Comparison of ENCODE assay signal across 11 mouse cellular contexts in genomic region chr2:163853461-163853901, GRCm38 (mm10). TPM values are rescaled to one million over a fixed set of nuclear protein-coding genes. Genes with fewer than 3 reads are reported as not detected.
DNase-seq lines count a peak whose midpoint lies in the region; ATAC-seq lines count a peak whose summit lies in the region.
"Had no signal": no experiment of that assay in that cellular context is flagged by ENCODE, and none has a peak within 500 bp of the region (broad histone marks: within the 10 kb centered on the region; RNA-seq: fewer than 3 reads in every experiment).

TSS of gene Kcnk15 (plus strand) at chr2:163853651.

- no peak for DNase-seq in heart, adult 8-10 months (ENCODE audit: low spot score)
- DNase-seq in ES-CJ7 (ENCODE audit: low read depth, low spot score), result peak; percentile 44
- no peak for DNase-seq in right cerebral cortex, adult 18-20 months
- no peak for DNase-seq in spleen, postnatal 14 days (ENCODE audit: low spot score in 2 of 2)

- peaks cover 81% of the 10 kb centered on the region for H3K27me3 ChIP-seq in heart, embryonic 11.5 days (ENCODE audit: control insufficient read depth, insufficient read depth, low read length)
- peaks cover 88% of the 10 kb centered on the region for H3K27me3 ChIP-seq in embryonic facial prominence, embryonic 15.5 days
- peaks cover 93% of the 10 kb centered on the region for H3K27me3 ChIP-seq in limb, embryonic 12.5 days
- H3K27me3 ChIP-seq in stomach, embryonic 16.5 days (ENCODE audit: control insufficient read depth, insufficient read depth, low read length), result peaks cover 66% of the 10 kb centered on the region

- no peak for ATAC-seq in heart, embryonic 11.5 days (replicated peaks; ENCODE audit: insufficient number of reproducible peaks, low FRiP score, low TSS enrichment)
- ATAC-seq in embryonic facial prominence, embryonic 15.5 days (ENCODE audit: insufficient number of reproducible peaks, low FRiP score, low TSS enrichment, low read depth), result no peak
- ATAC-seq in limb, embryonic 12.5 days (ENCODE audit: insufficient number of reproducible peaks, insufficient read depth, low FRiP score, low TSS enrichment, low read depth), result 0 out of 2 replicates have a peak, but pooled peaks have one; percentile 61
- no peak for ATAC-seq in stomach, embryonic 16.5 days (ENCODE audit: insufficient read depth, low FRiP score)

- peaks cover 2% of the 10 kb centered on the region; the same call in 1 of the 2 replicates for H3K4me1 ChIP-seq in heart, embryonic 11.5 days (ENCODE audit: control insufficient read depth, insufficient read depth, low read length)
- peaks cover 11% of the 10 kb centered on the region for H3K4me1 ChIP-seq in embryonic facial prominence, embryonic 15.5 days
- peaks cover 11% of the 10 kb centered on the region; the same call in 1 of the 2 replicates for H3K4me1 ChIP-seq in limb, embryonic 12.5 days (replicated peaks)
- peaks cover 4% of the 10 kb centered on the region; the same call in 1 of the 2 replicates for H3K4me1 ChIP-seq in stomach, embryonic 16.5 days (ENCODE audit: control insufficient read depth, insufficient read depth, low read length)

- no peak within 1 kb of the TSS for H3K27ac ChIP-seq in heart, embryonic 11.5 days (ENCODE audit: low read depth, low read length)
- no peak within 1 kb of the TSS for H3K27ac ChIP-seq in embryonic facial prominence, embryonic 15.5 days (replicated peaks)
- H3K27ac ChIP-seq in limb, embryonic 12.5 days, result no peak within 1 kb of the TSS
- H3K27ac ChIP-seq in stomach, embryonic 16.5 days (ENCODE audit: low read length), result no peak within 1 kb of the TSS

- 2% methylated on average over 38 of the region's 38 CpGs for WGBS in heart, embryonic 11.5 days (ENCODE audit: insufficient replicate concordance)
- under 1% methylated on average over 38 of the region's 38 CpGs for WGBS in embryonic facial prominence, embryonic 15.5 days
- 1% methylated on average over 38 of the region's 38 CpGs for WGBS in limb, embryonic 12.5 days
- WGBS in stomach, embryonic 16.5 days, result under 1% methylated on average over 38 of the region's 38 CpGs

- H3K4me2 ChIP-seq in heart, embryonic 11.5 days, result peak within 1 kb of the TSS; percentile 52
- peak within 1 kb of the TSS; percentile 33 for H3K4me2 ChIP-seq in embryonic facial prominence, embryonic 15.5 days (replicated peaks)
- peak within 1 kb of the TSS; percentile 39 for H3K4me2 ChIP-seq in limb, embryonic 12.5 days
- H3K4me2 ChIP-seq in stomach, embryonic 16.5 days (ENCODE audit: low read depth, low read length), result peak within 1 kb of the TSS; percentile 38

- peak within 1 kb of the TSS; percentile 33 for H3K4me3 ChIP-seq in heart, embryonic 11.5 days (ENCODE audit: low read depth, low read length)
- H3K4me3 ChIP-seq in embryonic facial prominence, embryonic 15.5 days (replicated peaks), result peak within 1 kb of the TSS; percentile 16
- peak within 1 kb of the TSS; percentile 31 for H3K4me3 ChIP-seq in limb, embryonic 12.5 days (replicated peaks)
- H3K4me3 ChIP-seq in stomach, embryonic 16.5 days (replicated peaks; ENCODE audit: low read length), result peak within 1 kb of the TSS; percentile 27

- H3K9me3 ChIP-seq in heart, embryonic 11.5 days (replicated peaks; ENCODE audit: control insufficient read depth, low read length), result no peaks in the 10 kb centered on the region
- no peaks in the 10 kb centered on the region for H3K9me3 ChIP-seq in embryonic facial prominence, embryonic 15.5 days (replicated peaks)
- no peaks in the 10 kb centered on the region for H3K9me3 ChIP-seq in limb, embryonic 12.5 days
- no peaks in the 10 kb centered on the region for H3K9me3 ChIP-seq in stomach, embryonic 16.5 days (replicated peaks; ENCODE audit: control insufficient read depth, low read length)
- H3K9me3 ChIP-seq: G1E had no signal

- no peak within 1 kb of the TSS for H3K9ac ChIP-seq in heart, embryonic 11.5 days (ENCODE audit: low read depth, low read length)
- H3K9ac ChIP-seq in embryonic facial prominence, embryonic 15.5 days, result no peak within 1 kb of the TSS
- no peak within 1 kb of the TSS for H3K9ac ChIP-seq in limb, embryonic 12.5 days (replicated peaks)
- H3K9ac ChIP-seq in stomach, embryonic 16.5 days (ENCODE audit: low read length), result no peak within 1 kb of the TSS

- no peaks in the 10 kb centered on the region for H3K36me3 ChIP-seq in heart, embryonic 11.5 days (ENCODE audit: control insufficient read depth, insufficient read depth, low read length)
- no peaks in the 10 kb centered on the region for H3K36me3 ChIP-seq in embryonic facial prominence, embryonic 15.5 days
- H3K36me3 ChIP-seq in limb, embryonic 12.5 days, result no peaks in the 10 kb centered on the region
- H3K36me3 ChIP-seq in stomach, embryonic 16.5 days (ENCODE audit: control insufficient read depth, insufficient read depth, low read length), result no peaks in the 10 kb centered on the region
- H3K36me3 ChIP-seq: G1E had no signal

RNA-seq across cellular contexts. Expression of gene Kcnk15, which starts in this region (rescaled TPM):
- not detected in 2 replicates for polyA plus RNA-seq in heart, embryonic 11.5 days (2014; fragmentation: Nextera tagmentation; extraction: Ambion mirVana)
- total RNA-seq in heart, adult 8-10 months (2022), result not detected
- not detected in 2 replicates for polyA plus RNA-seq in embryonic facial prominence, embryonic 15.5 days (2015; fragmentation: Nextera tagmentation; extraction: Ambion mirVana)
- polyA plus RNA-seq in limb, embryonic 12.5 days (2016; fragmentation: Nextera tagmentation; extraction: Ambion mirVana), result 0.23 TPM in 1 of 2 replicates, not detected in the other
- polyA plus RNA-seq in stomach, embryonic 16.5 days (2015; fragmentation: Nextera tagmentation; extraction: Ambion mirVana), result not detected in 2 replicates
- total RNA-seq: G1E; hematopoietic stem cell, adult 5-6 weeks had no signal
- polyA plus RNA-seq: G1E; small intestine, adult 2 months had no signal

Comparison
In these comparisons a context has a peak if more than half of its experiments do, and no peak if none do; other contexts are left out.
1. Peak in ATAC-seq, H3K4me3 ChIP-seq and H3K4me2 ChIP-seq in limb, embryonic 12.5 days; RNA of the gene not detected or under 1 TPM.